Mouse (Mus musculus) granulocyte monocyte progenitor cell, adult 5-6 weeks (primary cell): ENCODE measurements around the gene Syt12. TPM values are rescaled to one million over a fixed set of nuclear protein-coding genes. Genes with fewer than 3 reads are reported as not detected.

Experiments used
- ATAC-seq: replicated peaks from 2 replicates; pipeline ENCODE4 v1.8.0; 2016; ENCODE audit warnings: mild to moderate bottlenecking, moderate TSS enrichment, inconsistent platforms; ENCODE audit not compliant: poor library complexity, severe bottlenecking
- total RNA-seq, 2 experiments: library from RNA; stranded (forward) in 1 of 2; stranded (reverse) in 1 of 2; fragments of 200-712, 200-1000 nt in 1 of 2; fragments of >200 nt in 1 of 2; fragmentation: Nextera tagmentation in 1 of 2; gene quantifications; 2 replicates each; pipeline ENCODE4 v1.2.3; 2014 to 2017

The Syt12 gene
- total RNA-seq, 2 experiments from 2014 or later, result not detected

DNA sequence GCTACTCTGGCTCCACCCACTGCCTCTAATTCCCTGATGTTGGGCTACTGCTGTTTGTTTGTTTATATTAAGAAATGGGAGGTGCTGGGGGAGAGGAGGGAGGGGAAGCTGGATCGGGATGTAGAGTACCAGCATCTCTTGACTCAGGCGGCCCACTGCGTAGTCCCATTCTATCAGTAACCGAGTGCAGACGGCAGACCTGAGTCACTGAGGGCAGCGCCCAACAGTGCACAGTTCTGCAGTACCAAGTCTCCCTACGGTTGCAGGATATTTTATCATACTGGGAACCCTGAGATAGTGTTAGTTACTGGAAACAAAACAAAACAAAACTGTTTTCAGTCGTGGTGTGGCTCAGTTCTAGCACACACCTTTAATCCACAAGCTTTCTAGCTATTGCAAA is 26.1 kb downstream of the Syt12 start:
- ATAC-seq, result no peak

DNA sequence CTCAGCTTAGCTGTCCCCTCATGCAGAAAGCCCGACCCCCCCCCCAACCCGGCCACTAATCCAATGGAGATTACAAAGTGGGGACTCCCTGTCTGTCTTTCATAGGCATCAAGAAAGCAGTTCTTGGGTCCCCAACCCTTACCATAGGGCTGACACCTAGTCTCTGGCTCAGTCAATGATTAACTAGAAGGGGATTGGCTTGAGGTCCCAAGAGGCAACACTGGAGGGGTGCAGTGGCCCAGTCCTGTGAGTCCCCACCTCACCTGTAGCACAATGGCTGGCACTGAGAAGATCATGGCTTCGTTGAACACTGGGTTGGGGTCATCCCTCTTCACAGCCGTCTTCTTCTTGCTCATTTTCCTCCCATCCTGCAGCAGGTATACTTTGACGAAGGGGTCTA is 26.6 kb downstream of the Syt12 start:
- no peak for ATAC-seq

DNA sequence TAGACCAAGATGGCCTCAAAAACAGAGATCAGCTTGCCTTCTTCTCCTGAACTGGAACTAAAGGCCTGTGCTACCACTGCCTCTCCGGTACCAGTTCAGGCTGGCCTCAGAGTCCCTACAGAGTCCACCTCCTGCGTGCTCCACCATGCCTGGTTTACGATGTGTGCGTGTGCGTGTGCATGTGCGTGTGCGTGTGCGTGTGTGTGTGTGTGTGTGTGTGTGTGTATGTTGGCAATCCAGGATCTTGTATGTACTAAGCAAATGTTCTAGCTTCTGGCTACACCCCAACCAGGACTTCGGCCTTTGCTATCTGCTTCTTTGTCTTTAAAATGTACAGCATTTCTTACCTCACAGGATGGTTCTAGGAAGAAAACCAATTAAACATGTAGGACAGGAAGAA is 28.0 kb downstream of the Syt12 start:
- no peak for ATAC-seq

DNA sequence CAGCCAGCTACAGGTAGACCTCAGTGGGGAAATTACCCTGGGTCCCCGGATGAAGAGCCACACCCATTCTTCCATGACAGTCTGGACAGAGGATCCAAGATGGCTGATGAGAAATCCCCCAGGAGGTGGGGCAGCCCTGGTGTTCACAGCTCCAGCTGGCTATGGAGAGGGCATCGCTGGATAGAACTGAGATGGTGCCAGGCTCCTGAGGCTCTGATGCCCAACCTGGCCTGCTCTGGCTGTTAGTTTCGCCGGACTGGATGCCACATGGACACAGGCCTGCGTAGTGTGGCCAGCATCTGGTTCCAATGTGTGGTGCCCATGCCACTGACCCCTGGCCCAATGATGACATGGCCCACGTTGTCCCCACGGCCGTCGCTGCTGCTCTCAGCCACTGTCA is 29.8 kb downstream of the Syt12 start:
- ATAC-seq, result no peak

DNA sequence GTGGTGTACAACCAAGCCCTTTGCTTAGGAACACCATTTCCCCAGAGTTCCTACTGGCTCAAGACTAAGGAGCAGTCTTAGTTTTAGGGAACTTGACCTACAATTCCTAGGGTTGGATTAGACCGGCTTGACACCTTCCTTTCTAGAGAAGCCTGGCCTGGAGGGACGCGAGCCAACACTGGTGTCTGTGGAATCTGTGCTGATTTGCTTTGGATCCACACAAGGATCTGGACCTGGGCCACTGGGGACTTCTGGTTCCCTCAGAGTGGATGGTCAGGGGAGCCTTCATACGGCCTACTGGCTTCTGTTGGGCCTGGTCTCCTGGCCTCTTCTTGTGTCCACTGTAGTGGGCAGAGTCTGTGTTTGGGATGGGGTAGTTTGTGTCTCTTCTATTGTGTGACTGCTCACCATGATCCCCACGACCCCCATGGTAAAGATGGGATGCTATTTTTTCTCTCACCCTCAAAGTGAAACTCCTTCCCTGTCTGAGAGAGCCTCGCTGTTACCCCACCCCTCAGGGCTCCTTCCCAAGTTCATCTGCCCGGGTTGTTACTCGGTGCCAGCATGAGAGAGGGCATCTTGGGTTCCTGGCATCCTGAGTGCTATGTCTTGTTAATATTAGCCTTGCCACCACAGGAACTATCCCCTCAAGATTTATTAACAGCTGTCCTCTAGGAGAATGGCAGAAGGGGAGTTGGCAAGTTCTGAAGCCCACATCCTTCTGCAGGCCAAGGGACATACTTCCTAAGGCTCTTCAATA is 30.4 kb downstream of the Syt12 start:
- no peak for ATAC-seq

DNA sequence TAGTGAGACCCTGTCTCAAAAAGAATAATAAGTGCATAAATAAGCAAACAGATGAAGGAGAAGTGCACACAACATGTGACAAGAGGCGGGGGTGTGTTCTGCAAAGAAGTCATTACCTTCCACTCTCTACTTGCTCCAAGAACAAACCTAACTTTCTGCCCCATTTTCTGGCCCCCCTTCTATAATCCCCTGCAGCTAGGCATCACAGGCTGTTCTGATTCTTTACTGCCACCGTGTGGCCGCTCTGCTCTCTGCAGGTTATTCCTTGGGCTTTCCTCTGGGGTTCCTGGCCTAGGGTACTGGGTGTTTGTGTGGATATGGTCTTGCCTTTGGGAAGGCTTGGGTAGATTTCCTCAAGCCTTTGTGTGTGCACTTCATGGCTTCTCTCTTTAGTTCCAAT is 34.8 kb downstream of the Syt12 start:
- ATAC-seq, result peak; percentile 29; the same call in 1 of the 2 replicates

DNA sequence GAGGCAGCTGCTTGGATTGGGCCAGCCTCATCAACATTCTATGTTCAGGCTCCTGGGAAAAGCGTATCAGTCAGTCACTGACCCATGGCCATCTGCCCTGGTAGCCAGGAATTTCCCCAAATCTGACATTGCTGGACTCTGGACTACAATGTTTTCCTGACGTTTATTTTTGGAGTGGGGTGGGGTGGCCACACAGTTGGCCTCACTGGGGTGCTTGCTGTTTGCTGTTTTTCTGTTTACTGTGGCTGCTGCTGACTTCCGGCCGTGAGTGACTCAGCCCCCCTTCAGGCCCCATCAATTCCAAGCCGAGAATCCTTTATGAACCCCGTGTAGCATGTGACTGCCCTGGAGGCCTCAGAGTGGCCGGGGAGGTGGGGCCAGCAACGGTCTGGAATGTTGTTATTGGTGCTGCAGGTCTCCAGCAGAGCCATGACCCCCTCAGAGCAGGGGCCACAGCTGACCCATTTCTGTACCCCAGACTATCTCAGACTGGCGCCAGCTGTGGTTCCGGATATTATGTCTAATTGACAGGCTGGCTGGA is 35.6 kb downstream of the Syt12 start:
- no peak for ATAC-seq

DNA sequence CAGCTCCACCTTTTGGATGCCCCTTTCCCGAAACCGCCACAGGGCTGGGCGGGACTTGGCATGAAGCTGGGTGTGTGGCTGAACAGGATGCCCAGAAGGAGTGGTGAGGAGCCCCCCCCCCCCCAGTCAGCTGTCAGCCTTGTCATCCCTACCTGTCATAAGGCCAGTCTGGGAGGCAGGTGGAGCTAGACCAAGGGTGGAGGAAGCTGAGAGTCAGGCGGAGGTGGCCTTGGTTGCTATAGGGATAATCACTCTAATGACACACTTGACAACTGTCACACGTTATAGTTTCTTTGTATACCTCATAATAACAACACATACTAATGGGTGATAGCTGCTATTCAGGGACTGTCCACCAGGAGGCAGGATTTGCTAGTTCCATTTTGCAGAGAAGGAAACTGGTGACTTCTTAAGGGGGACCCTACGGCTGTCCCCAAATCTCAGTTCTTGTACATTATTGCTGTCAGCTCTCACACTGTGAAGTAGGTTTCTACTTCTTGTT is 36.1 kb downstream of the Syt12 start:
- ATAC-seq, result peak; percentile 23; the same call in 1 of the 2 replicates

DNA sequence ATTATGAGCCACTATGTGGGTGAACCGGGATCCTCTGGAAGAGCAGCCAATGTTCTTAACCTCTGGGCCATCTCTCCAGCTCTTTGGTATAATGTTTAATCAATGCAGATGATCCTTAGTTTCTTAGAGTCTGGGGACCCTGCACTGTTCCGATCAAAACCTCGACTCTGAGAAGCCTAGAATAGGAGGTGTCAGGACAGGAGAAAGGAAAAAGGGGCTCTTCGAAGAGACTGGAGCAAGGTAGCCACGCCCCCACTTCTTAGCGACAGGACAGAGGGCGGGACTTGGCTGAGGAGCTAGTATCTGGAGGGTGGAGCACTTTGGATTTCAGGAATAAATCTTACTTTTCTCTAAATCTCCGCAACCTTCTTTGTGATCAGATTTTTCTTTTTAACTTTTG is 37.0 kb downstream of the Syt12 start:
- ATAC-seq, result no peak

DNA sequence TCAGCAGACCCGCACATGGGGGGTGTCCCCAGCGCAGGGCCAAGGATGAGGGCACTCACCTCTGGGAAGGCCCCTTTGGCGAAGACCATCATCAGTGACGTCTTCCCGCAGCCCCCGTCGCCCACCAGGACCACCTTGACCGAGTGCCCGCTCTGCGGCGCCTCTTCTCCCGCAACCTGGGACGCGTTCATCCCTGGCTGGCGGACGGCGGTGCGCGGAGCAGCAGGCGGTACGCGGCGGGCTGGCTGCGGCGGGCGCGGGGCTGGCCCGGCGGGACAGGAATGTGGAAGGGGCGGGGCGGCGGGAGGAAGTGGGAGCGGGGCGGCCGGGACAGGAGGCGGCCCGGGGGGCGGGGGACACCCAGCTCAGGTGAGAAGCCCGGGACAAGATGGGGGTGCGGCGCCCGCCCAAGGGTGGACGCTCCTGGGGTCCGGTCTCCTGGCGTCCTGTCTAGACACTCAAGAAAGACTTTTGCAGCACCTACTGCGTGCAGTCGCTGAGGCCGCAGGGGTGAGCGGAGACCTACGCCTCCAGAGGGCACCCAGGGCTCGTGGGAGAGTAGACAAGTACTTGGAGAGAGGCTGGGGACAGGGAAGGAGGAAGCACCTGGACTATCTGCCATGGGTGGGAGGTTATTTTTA is 38.0 kb downstream of the Syt12 start, which contains the start of gene Rhod:
Rhod (minus strand) TSS at position 272 of the 641 bp plus-strand sequence.
- ATAC-seq, result no peak; the same call in 1 of the 2 replicates

DNA sequence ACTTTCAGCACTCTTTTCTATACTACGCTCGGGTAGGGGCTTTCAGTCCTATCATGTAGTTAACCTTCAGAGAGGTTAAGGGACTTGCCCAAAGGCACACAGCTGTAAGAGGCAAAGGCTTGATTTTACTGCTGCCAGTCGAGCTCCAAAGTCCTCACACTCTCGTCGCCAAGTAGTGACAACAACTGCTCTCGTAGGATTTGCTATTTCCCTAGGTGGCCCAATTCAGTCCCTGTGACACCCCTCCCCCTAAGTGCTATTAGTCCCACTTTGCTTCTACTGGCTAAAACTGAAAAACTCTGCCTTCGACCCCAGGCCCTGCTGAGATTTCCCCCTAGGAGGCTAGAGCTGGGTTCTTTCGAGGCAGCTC is 38.5 kb downstream of the Syt12 start:
- ATAC-seq, result no peak

DNA sequence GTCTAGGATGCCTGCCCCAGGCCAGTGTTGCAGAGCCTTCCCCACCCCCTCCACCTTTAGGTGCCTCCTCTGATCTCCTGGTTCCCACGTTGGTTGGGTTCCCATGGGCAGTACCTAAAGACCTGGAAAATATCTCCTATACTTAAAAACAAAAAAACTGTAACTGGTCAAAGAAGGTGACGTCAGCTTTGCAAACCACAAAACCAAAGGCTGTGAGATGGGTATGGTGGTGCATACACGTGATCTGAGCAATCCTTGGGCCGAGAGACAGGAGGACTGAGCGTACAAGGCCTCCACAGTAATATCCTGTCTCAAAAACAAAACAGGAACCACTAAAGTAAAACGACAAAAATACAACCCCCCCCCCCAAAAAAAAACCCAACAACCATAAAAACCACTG is 39.4 kb downstream of the Syt12 start:
- ATAC-seq, result peak; percentile 65

DNA sequence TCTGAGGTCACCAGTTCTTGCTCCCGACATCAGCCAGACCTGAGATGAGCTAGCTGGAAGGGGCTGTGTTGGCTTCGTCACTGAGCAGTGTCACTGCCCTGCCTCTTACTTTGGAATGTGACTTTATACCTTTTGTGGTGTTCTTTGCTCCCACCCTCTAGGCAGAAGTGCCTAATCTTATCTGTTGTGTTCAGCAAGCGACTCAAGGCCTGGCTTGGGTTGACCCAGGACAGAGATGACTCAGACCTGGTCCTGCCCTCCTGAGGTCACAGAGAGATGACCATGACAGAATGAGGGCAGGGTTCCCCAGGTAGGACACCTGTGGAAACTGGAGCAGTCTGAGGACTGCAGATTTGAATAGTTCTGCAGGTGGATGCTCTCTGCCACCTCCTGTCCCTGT is 41.0 kb downstream of the Syt12 start:
- no peak for ATAC-seq

DNA sequence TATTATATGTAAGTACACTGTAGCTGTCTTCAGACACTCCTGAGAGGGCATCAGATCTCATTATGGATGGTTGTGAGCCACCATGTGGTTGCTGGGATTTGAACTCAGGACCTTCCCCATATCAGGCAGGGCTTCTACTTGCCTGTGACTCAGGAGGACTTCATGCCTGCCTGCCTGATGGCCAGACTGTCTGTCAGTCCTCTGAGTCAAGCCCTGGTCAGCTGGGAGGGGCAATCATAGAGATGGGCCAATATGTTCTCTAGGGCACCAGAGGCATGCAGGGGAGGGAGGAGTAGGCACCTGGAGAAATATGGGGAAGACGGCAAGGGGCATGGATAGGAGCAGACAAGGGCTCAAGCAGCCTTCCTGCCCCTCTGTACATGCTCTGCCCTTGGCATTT is 42.2 kb downstream of the Syt12 start:
- ATAC-seq, result no peak

DNA sequence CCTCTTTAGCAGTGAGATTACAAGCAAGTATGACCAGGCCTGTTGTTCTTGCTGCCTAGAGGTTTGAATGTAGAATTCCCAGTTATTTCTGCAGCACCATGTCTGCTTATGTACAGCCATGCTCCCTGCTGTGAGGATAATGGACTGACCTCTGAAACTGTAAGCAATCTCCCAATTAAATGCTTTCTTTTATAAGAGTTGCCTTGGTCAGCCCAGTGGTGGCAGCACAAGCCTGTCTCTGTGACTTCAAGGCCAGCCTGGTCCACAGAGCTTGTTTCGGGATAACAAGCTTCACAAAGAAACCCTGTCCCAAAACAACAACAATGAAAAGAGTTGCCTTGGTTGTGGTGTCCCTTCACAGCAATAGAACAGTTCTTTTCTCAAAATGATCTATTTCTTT is 43.5 kb downstream of the Syt12 start:
- ATAC-seq, result no peak

DNA sequence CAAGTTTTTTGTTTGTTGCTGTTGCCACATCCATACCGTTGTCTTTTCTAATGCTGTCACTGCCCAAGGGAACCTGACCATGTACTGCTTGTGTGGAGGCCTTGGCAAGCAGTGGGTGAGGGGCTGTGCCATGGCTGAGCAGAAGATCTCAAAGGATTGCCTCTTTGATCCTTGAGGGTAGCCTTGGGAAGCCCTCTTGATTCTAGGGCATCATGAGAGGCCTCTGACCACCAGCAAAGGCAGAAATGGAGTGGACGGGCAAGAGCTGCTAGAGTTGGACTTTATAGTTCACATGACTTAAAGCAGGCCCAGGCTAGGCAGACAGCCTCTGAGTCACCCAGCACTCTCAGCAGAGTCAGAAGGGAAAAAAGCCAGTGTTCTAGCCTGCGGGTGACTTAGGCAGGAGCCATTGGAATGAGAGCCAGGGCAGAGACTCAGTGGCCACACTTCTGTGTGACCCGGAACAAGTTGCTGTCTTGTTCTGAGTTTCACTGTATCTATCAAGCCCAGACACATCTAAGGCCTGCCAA is 47.1 kb downstream of the Syt12 start:
- no peak for ATAC-seq

DNA sequence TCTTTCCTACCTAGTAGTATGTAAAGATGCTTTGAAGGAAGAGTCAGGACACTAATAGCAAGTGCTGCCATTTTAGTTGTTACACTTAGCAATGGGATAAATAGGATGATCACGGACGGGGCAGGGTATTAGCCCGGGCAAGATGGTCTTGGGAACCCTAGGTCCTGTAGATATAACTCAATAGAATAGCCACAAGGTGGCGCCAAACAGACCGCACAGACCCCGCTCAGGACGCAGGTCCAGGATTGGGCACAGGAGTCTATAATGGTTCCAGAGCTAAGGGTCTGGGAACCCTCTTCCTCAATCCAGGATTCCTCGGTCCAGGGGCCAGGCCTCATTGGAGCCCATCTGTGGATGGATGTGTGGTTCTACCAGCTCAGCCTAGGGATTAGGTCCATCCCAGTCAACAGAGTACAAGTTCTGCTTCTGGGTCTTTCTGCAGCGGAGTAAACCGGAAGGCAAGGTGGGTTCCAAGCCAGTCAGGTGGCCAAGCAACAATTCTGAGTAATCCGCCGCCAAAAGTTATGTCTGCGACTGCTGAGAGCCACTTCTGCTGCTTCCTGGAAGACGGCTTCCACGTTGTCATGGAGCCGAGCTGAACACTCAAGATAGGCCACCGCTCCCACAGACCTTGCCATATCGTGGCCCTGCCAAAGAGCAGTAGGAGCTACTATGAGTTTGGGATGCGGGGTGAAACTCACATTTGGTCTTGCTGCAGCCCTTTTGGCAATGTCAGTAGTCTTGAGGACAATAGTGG is 51.5 kb downstream of the Syt12 start:
- ATAC-seq, result peak; percentile 76

DNA sequence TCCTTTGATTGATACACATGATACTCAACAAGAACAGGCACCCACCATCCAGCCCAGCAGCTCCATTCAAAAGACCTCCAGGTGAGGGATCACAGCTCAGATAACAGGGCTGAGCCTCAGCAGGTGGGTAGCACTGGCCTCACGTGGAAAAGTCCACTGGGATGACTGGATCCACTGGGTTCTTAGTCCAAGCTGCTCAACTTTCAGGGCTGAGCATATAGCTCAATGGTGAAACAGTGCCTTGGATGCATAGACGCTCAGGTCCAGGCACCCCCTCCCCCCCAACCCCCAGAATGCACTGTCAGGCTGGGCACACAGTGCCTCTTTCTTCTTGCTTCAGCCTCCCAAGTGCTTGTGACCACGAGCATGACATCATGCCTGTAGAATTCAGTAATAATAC is 54.2 kb downstream of the Syt12 start:
- ATAC-seq, result no peak

DNA sequence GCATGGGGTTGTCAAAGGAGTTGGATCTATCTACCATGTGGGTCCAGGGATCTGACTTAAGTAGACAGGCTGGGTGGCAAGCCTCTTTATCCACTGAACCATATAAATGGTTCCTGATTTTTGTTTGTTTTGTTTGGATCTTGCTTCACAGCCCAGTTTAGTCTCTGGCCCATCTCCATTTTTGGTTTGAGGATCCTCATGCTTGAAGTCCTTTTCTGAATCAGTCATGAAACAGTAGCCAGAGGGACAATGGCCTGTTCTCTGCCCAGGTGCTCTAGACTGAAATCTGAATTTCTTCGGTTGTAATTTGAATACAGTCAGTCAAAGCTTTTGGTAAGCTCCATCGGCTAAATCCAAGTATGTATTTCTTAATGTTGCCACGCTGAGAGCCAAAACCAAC is 54.7 kb downstream of the Syt12 start:
- ATAC-seq, result no peak

DNA sequence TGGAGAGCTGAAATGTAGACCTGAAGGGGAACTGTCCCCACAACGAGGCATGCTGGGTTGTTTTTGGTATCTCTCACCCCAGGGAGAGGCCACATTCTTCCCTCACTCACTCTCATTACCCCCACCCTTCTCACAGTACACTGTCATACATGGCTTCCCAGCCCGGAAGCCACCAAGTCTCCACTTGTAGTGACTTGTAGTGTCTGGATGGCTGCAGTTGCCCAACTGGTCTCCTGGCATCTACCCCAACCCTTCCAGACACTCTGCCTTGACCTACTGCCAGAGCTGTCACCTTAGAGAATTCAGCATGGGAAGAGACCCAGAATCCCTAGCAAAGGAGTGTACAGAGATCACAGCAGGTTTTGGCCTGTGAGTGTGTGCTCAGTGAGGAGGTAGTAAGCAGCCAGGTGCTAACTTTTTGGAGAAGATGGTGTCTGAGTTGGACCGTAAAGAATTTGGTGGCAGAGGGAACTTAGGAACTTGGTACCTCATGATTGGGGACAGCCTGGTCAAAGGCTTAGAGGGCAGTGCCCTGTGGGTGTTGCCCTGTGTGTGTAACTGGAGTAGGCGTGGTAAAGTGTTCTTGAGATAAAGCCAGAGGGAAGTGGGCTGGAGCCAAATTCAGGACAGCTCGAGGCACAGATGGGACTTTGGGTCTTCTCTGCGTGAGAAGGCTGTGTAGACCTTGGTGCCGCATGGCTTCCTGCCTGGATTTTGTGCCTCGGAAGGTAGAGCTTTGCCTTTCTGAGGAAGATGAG is 56.9 kb downstream of the Syt12 start:
- ATAC-seq, result no peak; the same call in 1 of the 2 replicates
